Mouse (Mus musculus): ENCODE data around the gene Arhgef3.
A peak's percentile ranks its signal among the peaks of the same experiment; 100 is the strongest.

Arhgef3 gene

DNA sequence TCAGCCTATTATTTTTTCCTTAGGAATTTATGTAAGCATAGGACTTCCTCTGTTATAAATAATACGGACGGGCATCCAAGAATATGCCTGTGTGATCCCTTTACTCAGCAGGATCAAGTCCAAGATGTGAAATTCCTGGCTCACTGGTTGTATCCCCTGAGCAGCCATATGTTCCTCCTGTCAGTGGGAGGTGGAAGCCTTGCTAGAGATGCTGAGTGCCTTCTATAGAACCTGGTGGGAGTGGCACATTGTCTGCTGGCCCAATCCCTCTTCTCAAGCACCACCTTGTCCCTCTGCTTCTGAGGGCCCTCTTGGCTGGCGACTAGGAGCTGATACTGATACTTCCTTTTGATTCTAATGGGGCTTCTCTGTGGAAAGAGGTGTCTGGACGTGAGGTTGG, 155.1 kb downstream of the Arhgef3 start:
- no peak for DNase-seq (ENCODE audit: low spot score)

DNA sequence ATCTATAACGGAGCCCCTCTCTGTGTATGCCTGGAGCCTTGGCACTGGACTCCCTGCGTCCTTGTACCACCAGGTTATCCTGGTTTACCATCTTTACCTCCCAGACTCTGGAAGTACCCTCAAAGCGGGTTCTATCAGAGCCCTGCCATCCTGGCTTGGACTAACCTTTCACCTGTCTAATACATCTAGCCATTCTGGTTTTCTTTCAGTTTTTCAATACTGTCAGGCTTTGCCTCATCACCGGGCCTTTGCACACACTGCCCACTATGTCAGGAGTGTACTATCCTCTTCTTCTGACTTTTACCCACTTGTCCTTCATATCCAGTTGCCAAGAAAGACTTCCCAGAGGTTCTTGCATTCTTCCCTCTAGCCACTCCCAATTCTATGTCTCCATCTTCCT, 155.8 kb downstream of the Arhgef3 start:
- no peak for DNase-seq (ENCODE audit: low spot score)

DNA sequence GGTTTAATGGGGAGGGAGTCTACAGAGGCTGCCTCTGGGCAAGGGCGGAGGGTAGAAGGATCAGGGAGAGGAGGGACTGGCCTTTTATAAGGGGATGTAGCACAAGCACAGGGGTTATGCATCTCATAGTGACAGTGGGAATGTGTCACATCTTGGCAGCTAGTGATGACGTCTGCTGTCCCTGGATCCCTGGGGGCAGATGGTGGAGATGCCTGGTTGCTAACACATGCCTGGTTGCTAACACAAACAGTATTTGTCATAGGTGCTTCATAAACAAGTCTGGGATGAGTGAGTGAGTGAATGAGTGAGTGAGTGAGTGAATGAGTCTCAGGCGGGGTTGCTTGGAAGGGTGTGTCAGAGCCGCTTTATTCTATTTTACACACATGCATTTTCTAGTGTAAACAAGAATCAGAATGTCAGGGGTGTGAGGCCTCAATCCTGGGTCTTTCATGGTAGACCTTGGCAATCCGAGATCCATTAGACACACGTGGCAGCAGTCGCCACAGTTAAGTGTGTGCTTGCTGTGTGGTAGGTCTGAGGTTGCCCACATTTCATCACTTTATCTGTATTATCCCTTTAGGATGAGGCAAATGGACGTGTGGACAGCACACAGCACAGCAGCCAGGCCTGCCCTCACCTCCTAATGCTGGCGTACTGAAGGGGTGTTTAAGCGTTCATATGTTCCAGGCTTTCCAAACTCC, 156.8 kb downstream of the Arhgef3 start:
- no peak for DNase-seq (ENCODE audit: low spot score)

DNA sequence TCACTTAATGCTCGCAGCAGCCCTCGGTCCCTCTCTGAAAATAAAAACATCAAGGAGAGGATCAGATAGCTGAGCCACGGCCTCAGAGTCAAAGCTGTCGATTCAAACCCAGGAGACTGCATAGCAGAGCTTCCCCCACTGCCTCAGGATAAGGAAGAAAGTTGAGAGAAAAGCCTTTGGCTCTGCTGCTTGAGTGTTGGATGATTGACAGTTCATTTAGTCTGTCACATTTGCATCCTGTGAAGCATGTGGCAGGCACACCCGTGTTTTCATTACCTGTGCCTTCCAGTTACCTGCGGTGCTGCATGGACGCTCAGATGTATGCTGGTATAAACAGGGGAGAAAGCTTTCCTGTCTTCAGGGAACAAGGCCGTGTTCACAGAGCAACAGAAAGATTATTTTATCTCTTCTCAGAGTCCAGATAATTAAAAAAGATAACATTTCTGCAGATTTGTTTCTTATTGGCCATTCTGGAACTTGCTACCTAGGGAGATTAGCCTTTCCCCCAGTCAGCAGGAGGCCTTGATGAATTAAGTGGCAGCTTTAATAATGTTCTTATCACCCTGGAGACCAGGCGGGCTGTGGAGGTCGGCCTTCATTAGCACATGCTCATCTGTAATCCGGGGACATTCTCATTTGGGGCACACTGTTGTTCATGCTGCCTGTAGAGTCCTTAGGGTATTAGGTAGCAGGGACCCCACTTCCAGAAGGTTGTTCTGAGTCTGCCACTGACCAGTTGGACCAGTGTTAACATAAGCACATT, 157.6 kb downstream of the Arhgef3 start:
- peak; percentile 18 for DNase-seq (ENCODE audit: low spot score)

GRCm38 (mm10) chr14:27272835-27273138, 158.1 kb downstream of the Arhgef3 start:
- DNase-seq (ENCODE audit: low spot score) = no peak

DNA sequence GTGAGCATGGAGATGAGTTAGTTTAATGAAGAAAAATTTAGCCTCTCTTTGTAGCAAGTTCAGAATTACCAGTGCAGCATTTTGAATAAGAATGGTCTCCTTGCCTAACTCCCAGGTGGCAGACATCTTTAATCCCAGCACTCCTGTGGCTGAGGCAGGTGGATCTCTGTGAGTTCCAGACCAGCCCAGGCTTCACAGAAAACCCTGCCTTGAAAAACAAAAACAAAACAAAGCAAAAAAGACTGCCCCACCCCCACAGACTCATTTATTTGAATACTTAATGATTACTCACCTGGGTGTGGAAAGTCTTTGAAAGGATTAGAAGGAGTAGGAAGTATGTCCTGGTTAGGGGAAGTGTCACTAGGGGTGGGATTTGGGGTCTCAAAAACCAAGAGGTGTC, 158.5 kb downstream of the Arhgef3 start:
- DNase-seq (ENCODE audit: low spot score) = no peak

DNA sequence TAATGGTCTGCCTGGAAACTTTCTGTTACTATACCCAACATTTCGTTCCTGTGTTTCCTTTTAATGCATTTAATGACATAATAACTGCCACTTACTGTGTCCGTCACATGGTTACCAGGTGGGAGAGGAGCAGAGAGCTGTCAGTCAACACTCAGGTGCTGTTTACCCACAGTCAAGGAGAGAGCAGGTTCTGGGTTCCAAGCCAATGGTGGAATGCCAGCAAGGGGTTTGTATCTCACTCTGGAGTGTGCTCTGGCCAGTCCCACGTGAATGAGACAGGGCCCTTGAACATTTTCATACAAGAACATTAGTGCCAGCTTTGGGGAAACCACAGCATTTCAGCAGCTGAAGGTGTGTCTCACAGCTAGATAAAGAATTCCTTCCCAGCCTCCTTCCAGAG, 162.6 kb downstream of the Arhgef3 start:
- DNase-seq (ENCODE audit: low spot score) = no peak

- DNase-seq (ENCODE audit: low spot score) = no peak
These were observed 165.6 kb downstream of the Arhgef3 start for GRCm38 (mm10) chr14:27280201-27280890.

GRCm38 (mm10) chr14:27283956-27284355, 169.3 kb downstream of the Arhgef3 start:
- DNase-seq (ENCODE audit: low spot score) = no peak

- peak; percentile 57 for DNase-seq (ENCODE audit: low spot score)
These were observed 171.5 kb downstream of the Arhgef3 start for GRCm38 (mm10) chr14:27286202-27286601.

- DNase-seq (ENCODE audit: low spot score) = no peak
These were observed 174.4 kb downstream of the Arhgef3 start for GRCm38 (mm10) chr14:27289053-27289452.

DNA sequence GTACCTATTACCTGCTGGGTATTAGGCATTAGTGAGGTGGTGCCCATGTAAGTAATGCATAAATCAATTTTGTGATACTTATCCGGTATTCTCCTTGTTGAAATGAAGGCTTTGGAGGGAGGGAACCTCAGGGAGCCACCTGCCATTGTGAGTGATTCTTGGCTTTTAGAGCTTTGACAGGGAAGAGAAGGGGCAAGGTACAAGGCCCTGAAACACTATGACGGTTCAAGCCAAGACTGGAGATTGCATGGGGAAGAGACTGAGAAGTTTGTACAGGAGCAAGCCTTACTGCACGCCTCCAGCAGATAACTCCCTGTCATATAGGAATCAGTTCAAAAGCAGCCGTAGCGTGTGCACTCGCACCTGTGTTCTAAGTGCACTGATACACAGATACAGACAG, 177.4 kb downstream of the Arhgef3 start:
- DNase-seq (ENCODE audit: low spot score) = no peak

DNA sequence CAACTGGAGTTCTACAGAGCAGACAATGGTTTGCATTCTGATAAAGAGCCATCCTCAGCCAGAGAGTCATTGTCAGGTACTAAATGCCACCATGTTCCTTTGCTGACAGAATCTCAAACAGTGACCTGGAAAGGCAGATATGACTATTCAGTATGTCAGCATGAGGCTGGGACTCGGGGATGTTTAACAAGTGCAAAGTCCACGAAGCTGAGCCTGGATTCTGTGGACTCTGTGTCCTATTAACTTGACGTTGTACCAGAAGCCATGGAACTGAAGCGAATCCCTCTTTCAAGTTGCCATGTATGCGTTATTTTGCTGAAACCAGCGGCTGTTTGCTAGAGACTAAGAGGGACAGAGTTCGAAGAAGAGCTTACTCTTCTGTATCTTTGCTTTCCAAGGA, 181.1 kb downstream of the Arhgef3 start:
- DNase-seq (ENCODE audit: low spot score) = no peak

- no peak for DNase-seq (ENCODE audit: low spot score)
These were observed 182.3 kb downstream of the Arhgef3 start for GRCm38 (mm10) chr14:27296987-27297386.

DNA sequence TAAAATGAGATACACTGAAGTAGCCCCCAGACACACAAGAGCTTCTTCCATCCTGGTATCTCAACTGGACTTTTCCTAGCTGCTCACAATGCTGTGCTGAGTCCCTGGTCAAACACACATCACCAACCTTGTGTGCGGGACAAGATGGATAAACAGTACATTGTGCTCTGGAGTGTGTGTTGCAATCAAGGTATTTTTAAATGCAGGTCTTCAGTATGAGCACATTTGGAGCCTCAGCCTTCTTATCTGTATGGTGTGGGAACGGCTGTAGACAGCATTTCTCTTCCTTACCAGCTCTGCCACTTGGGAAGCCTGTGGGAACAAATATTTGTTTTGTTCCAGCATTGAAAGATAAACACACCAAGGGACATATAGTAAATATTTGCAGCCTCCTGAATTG, 184.2 kb downstream of the Arhgef3 start:
- DNase-seq (ENCODE audit: low spot score) = no peak

GRCm38 (mm10) chr14:27299705-27300104, 185.0 kb downstream of the Arhgef3 start:
- DNase-seq (ENCODE audit: low spot score) = no peak

- no peak for DNase-seq (ENCODE audit: low spot score)
These were observed 187.2 kb downstream of the Arhgef3 start for GRCm38 (mm10) chr14:27301768-27302499.

- no peak for DNase-seq (ENCODE audit: low spot score)
These were observed 188.6 kb downstream of the Arhgef3 start for GRCm38 (mm10) chr14:27303294-27303693.

- no peak for DNase-seq (ENCODE audit: low spot score)
These were observed 189.7 kb downstream of the Arhgef3 start for GRCm38 (mm10) chr14:27304408-27304807.

GRCm38 (mm10) chr14:27308761-27309160, 194.1 kb downstream of the Arhgef3 start:
- DNase-seq (ENCODE audit: low spot score) = no peak

- no peak for DNase-seq (ENCODE audit: low spot score)
These were observed 196.0 kb downstream of the Arhgef3 start for GRCm38 (mm10) chr14:27310559-27311242.

- DNase-seq (ENCODE audit: low spot score) = no peak
These were observed 197.7 kb downstream of the Arhgef3 start for GRCm38 (mm10) chr14:27312380-27312779.

Data from embryo, embryonic 10.5 days (tissue).